Mouse (Mus musculus) liver, adult 10 weeks (tissue): Measurements from ENCODE around the gene Gm8138. TPM values are rescaled to one million over a fixed set of nuclear protein-coding genes. Genes with fewer than 3 reads are reported as not detected.

ENCODE experiments used
- polyA plus RNA-seq: library from polyadenylated mRNA; stranded (reverse); fragments of 350-450 nt; fragmentation: Illumina TruSeq; extraction: RNeasy Lipid Tissue Mini Kit (QIAGEN cat#74804); gene quantifications from one replicate; pipeline ENCODE4 v1.2.3, GENCODE M21; 2014; ENCODE audit warnings: low read depth, low replicate concordance

Gene Gm8138
- polyA plus RNA-seq = not detected

DNA sequence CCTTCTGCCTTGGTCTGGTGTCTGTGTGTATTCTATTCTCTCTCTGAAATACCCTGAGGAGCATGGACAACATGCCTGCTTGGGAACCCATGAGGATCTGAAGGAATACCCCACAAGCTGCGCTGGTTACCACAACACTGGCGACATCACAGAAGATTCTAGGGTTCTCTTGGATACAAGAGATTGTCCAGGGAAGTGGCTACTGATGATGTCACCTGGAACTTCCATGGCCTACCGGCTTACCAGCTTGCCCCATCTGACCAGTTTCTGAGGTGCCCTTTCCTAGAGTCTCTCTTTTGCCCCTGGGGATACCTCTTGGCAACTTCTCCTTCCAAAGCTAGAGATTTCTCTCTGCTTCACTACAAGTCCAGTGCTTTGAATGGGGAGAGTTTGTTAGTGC, at the start of gene Gm8138:
TSS of gene Gm8138 (minus strand) at position 101 of the 400 bp plus-strand sequence.

Other genes with a start within 250 kb of the Gm8138 start
- gene Gm7233, start 236.5 kb downstream of the Gm8138 start, polyA plus RNA-seq = not detected
- gene Gm8122, start 181.0 kb downstream of the Gm8138 start, polyA plus RNA-seq = not detected
- gene Gm8126, start 157.7 kb downstream of the Gm8138 start, polyA plus RNA-seq = not detected
- gene Gm9732, start 141.3 kb downstream of the Gm8138 start, polyA plus RNA-seq = not detected
- gene Gm8127, start 122.5 kb downstream of the Gm8138 start, polyA plus RNA-seq = not detected
- not detected for gene 1700001F09Rik, start 68.5 kb downstream of the Gm8138 start, polyA plus RNA-seq
- not detected for gene Gm5799, start 127.2 kb upstream of the Gm8138 start, polyA plus RNA-seq
- gene Gm17654, start 162.8 kb upstream of the Gm8138 start, polyA plus RNA-seq = not detected
- not detected for gene Gm10375, start 191.7 kb upstream of the Gm8138 start, polyA plus RNA-seq